Mouse (Mus musculus) hindbrain, embryonic 10.5 days (tissue): ENCODE data around the gene Mrps14. TPM values are rescaled to one million over a fixed set of nuclear protein-coding genes. Genes with fewer than 3 reads are reported as not detected.

Source experiments
- DNase-seq: peaks from one replicate; pipeline ENCODE4 v3.0.0-alpha.2; 2017; ENCODE audit warnings: low spot score
- H3K27ac ChIP-seq: fragments of 300-500 bp; sonication (generic); 2 replicates; pipeline ENCODE4 v1.5.1; 2016; ENCODE audit warnings: mild to moderate bottlenecking, moderate library complexity
- H3K27me3 ChIP-seq: fragments of 300-500 bp; sonication (generic); 2 replicates; pipeline ENCODE4 v1.6.1; 2016; ENCODE audit warnings: mild to moderate bottlenecking; ENCODE audit not compliant: poor library complexity, insufficient read depth, severe bottlenecking
- H3K36me3 ChIP-seq: fragments of 300-500 bp; sonication (generic); 2 replicates; pipeline ENCODE4 v1.6.1; 2016; ENCODE audit warnings: mild to moderate bottlenecking, moderate library complexity
- H3K4me1 ChIP-seq: fragments of 300-500 bp; sonication (generic); replicated peaks from 2 replicates; pipeline ENCODE4 v1.6.1; 2016; ENCODE audit warnings: mild to moderate bottlenecking
- H3K4me3 ChIP-seq: fragments of 300-500 bp; sonication (generic); 2 replicates; pipeline ENCODE4 v1.5.1; 2016; ENCODE audit warnings: mild to moderate bottlenecking, moderate library complexity
- H3K9me3 ChIP-seq: fragments of 300-500 bp; sonication (generic); 2 replicates; pipeline ENCODE4 v1.6.1; 2016; ENCODE audit warnings: mild to moderate bottlenecking, moderate library complexity
- WGBS: fragments of 180-500 bp; shearing (Covaris S2); methylation state at CpG from one replicate; pipeline ENCODE4 v1.1.7; 2016; 5-methylcytosine and 5-hydroxymethylcytosine counted together
- polyA plus RNA-seq: library from polyadenylated mRNA; unstranded; fragments of >200 nt; fragmentation: Nextera tagmentation; extraction: Ambion mirVana; gene quantifications from 2 replicates; pipeline ENCODE4 v1.2.1, GENCODE M21; 2016

Mrps14 gene
- polyA plus RNA-seq, 1 experiment from 2014 or later = 240 TPM

- H3K9me3 ChIP-seq = no peaks in the 10 kb centered on the region
- no peak for DNase-seq
- H3K4me3 ChIP-seq = peak overlapping the region; percentile 16; the same call in 1 of the 2 replicates
- peaks cover 36% of the 10 kb centered on the region for H3K36me3 ChIP-seq
- no peaks in the 10 kb centered on the region for H3K27me3 ChIP-seq
- H3K27ac ChIP-seq = no peak overlapping the region
- WGBS = 45% methylated on average over 2 of the region's 2 CpGs
- peaks cover 28% of the 10 kb centered on the region for H3K4me1 ChIP-seq
Measured at GRCm38 (mm10) chr1:160209844-160210243, 14.8 kb downstream of the Mrps14 start.

GRCm38 (mm10) chr1:160210566-160210965, 15.6 kb downstream of the Mrps14 start:
- Histone ChIP-seq H3K9me3 (no peaks in the 10 kb centered on the region), H3K27me3 (no peaks in the 10 kb centered on the region), H3K4me1 (peaks cover 28% of the 10 kb centered on the region), H3K4me3 (peak overlapping the region; percentile 88), H3K27ac (no peak overlapping the region), H3K36me3 (peaks cover 29% of the 10 kb centered on the region)
- DNase-seq = no peak
- WGBS = 69% methylated on average over 3 of the region's 3 CpGs

DNA sequence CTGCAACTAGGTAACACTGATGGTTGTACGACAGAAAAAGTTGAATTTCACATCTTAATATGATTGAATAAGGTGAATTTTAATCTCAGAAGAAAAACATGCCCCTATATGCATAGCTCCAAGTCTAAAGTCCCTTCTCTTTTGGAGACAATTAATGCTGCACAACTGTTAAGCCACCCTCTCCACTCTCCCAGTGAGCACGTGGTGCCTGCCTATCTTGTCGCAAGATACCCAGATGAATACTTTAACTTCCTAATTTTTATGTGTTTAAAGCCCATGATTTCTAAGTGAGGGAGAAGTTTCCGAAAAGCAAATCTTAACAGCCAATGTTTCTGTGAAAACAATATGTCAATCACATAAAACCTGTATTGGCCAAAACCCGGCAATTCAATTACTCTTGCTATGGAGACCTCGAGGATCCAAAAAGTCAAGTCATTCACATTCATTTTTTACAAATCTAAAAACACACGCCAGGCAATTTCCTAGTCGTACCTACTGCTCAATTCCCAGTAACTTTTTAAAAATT, 16.6 kb downstream of the Mrps14 start:
- Histone ChIP-seq H3K36me3 (peaks cover 18% of the 10 kb centered on the region), H3K27me3 (no peaks in the 10 kb centered on the region), H3K4me1 (peaks cover 28% of the 10 kb centered on the region), H3K9me3 (no peaks in the 10 kb centered on the region), H3K4me3 (peak overlapping the region; percentile 88), H3K27ac (peak overlapping the region; percentile 98)
- no peak for DNase-seq
- WGBS = 4% methylated on average over 8 of the region's 8 CpGs

- WGBS = under 1% methylated on average over 45 of the region's 45 CpGs
- no peaks in the 10 kb centered on the region for H3K27me3 ChIP-seq
- no peak for DNase-seq
- H3K4me1 ChIP-seq = peaks cover 28% of the 10 kb centered on the region
- no peaks in the 10 kb centered on the region for H3K9me3 ChIP-seq
- H3K4me3 ChIP-seq = peak overlapping the region; percentile 88
- H3K36me3 ChIP-seq = peaks cover 12% of the 10 kb centered on the region
- peak overlapping the region; percentile 98 for H3K27ac ChIP-seq
Measured at GRCm38 (mm10) chr1:160212123-160212691, 17.2 kb downstream of the Mrps14 start.

DNA sequence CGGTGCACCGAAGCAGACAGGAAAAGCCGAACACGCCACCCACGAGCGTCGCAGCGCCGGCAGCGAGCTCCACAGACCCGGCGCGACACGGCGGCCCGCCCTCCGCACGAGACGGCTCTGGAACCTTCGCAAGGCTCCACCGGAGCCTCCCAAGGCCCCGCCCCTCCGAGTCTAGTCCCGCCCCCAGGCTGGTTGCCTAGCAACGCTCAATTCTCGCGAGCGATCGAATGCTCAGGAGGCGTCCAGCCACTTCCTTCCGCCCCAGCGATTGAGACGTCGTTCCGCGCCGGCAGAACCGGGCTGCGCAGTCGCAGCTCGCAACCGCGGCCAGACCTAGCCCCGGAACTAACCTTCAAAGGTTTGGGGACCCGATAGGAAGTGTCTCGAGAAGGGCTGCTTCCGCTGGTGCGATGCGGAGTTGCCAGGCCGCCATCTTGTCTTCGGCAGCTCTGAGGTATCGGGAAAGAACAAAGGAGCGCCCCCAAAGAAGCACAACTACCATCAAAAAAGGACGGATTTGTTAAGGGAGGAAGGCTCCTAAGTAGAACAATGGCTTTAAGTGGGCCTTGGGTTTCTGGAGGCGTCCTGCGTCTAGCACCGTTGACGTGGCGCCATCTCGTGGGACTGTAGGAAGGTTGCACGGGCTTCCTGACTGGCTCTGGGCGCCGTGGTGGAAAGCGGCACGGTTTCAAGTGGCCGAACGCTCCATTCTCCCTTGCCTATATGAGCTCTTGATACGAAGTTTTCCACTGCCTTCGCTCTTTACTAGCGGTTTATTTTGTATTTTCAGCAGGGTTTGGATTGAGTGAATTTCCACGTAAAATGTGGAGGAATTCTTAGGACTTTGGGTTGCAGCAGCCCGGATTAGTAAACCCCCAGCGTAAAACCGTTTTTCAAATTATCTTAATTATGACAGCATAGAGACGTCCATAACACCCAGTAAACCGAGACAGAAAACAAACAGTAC, 18.0 kb downstream of the Mrps14 start, which contains the start of gene Cacybp:
Gene Cacybp (minus strand): TSS at position 173 of the 967 bp plus-strand sequence.
- Histone ChIP-seq H3K9me3 (no peaks in the 10 kb centered on the region), H3K4me3 (peak within 1 kb of the TSS; percentile 88), H3K27me3 (no peaks in the 10 kb centered on the region), H3K36me3 (peaks cover 4% of the 10 kb centered on the region; the same call in 1 of the 2 replicates), H3K4me1 (peaks cover 28% of the 10 kb centered on the region), H3K27ac (peak within 1 kb of the TSS; percentile 98)
- WGBS = 1% methylated on average over 76 of the region's 76 CpGs
- DNase-seq = peak; percentile 100

- peaks cover 28% of the 10 kb centered on the region for H3K4me1 ChIP-seq
- no peaks in the 10 kb centered on the region for H3K9me3 ChIP-seq
- H3K27me3 ChIP-seq = no peaks in the 10 kb centered on the region
- DNase-seq = peak; percentile 12
- 62% methylated on average over 7 of the region's 7 CpGs for WGBS
- H3K4me3 ChIP-seq = peak overlapping the region; percentile 88
- H3K27ac ChIP-seq = peak overlapping the region; percentile 98; the same call in 1 of the 2 replicates
- no peaks in the 10 kb centered on the region for H3K36me3 ChIP-seq
Measured at GRCm38 (mm10) chr1:160214171-160214570, 19.2 kb downstream of the Mrps14 start.

GRCm38 (mm10) chr1:160217898-160218297, 22.9 kb downstream of the Mrps14 start:
- Histone ChIP-seq H3K27me3 (no peaks in the 10 kb centered on the region), H3K27ac (no peak overlapping the region), H3K9me3 (no peaks in the 10 kb centered on the region), H3K4me3 (no peak overlapping the region), H3K4me1 (peaks cover 8% of the 10 kb centered on the region; the same call in 1 of the 2 replicates), H3K36me3 (no peaks in the 10 kb centered on the region)
- DNase-seq = no peak
- 88% methylated on average over 3 of the region's 3 CpGs for WGBS

GRCm38 (mm10) chr1:160224093-160224492, 29.1 kb downstream of the Mrps14 start:
- H3K36me3 ChIP-seq = no peaks in the 10 kb centered on the region
- WGBS = 79% methylated on average over 2 of the region's 2 CpGs

GRCm38 (mm10) chr1:160227196-160227595, 32.2 kb downstream of the Mrps14 start:
- Histone ChIP-seq H3K36me3 (no peaks in the 10 kb centered on the region), H3K27ac (no peak overlapping the region), H3K9me3 (no peaks in the 10 kb centered on the region), H3K27me3 (no peaks in the 10 kb centered on the region), H3K4me1 (no peaks in the 10 kb centered on the region), H3K4me3 (no peak overlapping the region)
- 88% methylated on average over 4 of the region's 4 CpGs for WGBS
- DNase-seq = no peak

More at GRCm38 (mm10) chr1:160224093-160224492, 29.1 kb downstream of the Mrps14 start:
- Histone ChIP-seq H3K27ac (no peak overlapping the region), H3K4me3 (no peak overlapping the region), H3K4me1 (no peaks in the 10 kb centered on the region), H3K9me3 (no peaks in the 10 kb centered on the region), H3K27me3 (no peaks in the 10 kb centered on the region)
- DNase-seq = no peak

DNA sequence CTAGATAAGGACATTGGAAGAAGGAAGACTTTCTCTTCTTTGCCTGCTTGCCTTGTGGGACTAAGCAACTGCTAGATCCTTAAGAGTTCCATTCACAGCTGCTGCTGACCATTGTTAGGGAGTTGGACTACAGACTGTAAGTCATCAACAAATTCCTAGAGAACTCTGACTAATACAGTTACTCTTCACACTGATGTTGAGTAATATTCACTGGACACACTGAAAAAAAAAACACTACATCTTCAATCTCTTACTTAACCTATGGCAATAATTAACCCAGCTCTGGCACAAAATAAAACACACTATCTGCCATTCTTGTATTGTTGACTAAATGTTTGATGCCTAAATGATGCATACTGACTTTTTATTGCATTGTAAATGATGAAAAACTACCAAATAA, 32.8 kb downstream of the Mrps14 start:
- DNase-seq = no peak
- no peak overlapping the region for H3K27ac ChIP-seq
- no peaks in the 10 kb centered on the region for H3K36me3 ChIP-seq
- no peaks in the 10 kb centered on the region for H3K9me3 ChIP-seq
- H3K4me3 ChIP-seq = no peak overlapping the region
- H3K27me3 ChIP-seq = no peaks in the 10 kb centered on the region
- no peaks in the 10 kb centered on the region for H3K4me1 ChIP-seq

GRCm38 (mm10) chr1:160231013-160231412, 36.0 kb downstream of the Mrps14 start:
- 72% methylated on average over 4 of the region's 4 CpGs for WGBS
- Histone ChIP-seq H3K9me3 (no peaks in the 10 kb centered on the region), H3K27ac (no peak overlapping the region), H3K27me3 (no peaks in the 10 kb centered on the region), H3K36me3 (no peaks in the 10 kb centered on the region), H3K4me1 (no peaks in the 10 kb centered on the region), H3K4me3 (no peak overlapping the region)
- no peak for DNase-seq

- H3K4me3 ChIP-seq = no peak overlapping the region
- no peaks in the 10 kb centered on the region for H3K27me3 ChIP-seq
- 86% methylated on average over 3 of the region's 3 CpGs for WGBS
- no peak overlapping the region for H3K27ac ChIP-seq
- no peak for DNase-seq
- H3K36me3 ChIP-seq = no peaks in the 10 kb centered on the region
- no peaks in the 10 kb centered on the region for H3K4me1 ChIP-seq
- no peaks in the 10 kb centered on the region for H3K9me3 ChIP-seq
Measured at GRCm38 (mm10) chr1:160232113-160232512, 37.1 kb downstream of the Mrps14 start.

DNA sequence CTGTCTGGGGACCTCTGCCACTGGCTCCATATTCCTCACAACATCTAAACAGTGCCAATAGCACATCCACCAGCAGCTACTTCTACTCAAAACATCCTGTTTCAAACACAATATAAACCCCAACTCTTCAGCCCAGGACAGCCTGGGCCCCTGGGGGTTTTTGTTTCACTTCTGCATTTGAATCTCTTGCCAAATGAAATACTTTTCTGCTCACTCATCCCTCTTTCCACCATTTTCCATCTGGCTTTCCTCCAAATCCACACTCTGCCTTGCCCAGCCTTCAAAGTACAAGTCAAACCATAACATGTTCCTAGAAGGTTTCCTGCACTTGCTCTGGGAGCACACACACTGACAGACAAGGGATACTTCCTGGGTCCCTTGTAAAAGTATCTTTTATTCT, 38.9 kb downstream of the Mrps14 start:
- no peak for DNase-seq
- H3K4me1 ChIP-seq = no peaks in the 10 kb centered on the region
- no peak overlapping the region for H3K4me3 ChIP-seq

More for the DNA sequence above, 38.9 kb downstream of the Mrps14 start:
- Histone ChIP-seq H3K9me3 (no peaks in the 10 kb centered on the region), H3K27ac (no peak overlapping the region), H3K27me3 (no peaks in the 10 kb centered on the region), H3K36me3 (no peaks in the 10 kb centered on the region)
